Mouse (Mus musculus) stomach, embryonic 14.5 days (tissue): Measurements from ENCODE around the gene Haghl. TPM values are rescaled to one million over a fixed set of nuclear protein-coding genes. Genes with fewer than 3 reads are reported as not detected.

Source experiments
- ATAC-seq: fragments of 200-750 bp; cut with Nextera tagmentation; 2 replicates; pipeline ENCODE4 v1.8.0; 2017; ENCODE audit warnings: low read depth, moderate TSS enrichment; ENCODE audit not compliant: insufficient number of reproducible peaks, insufficient read depth, low FRiP score
- H3K27ac ChIP-seq: fragments of 300-500 bp; sonication (generic); 2 replicates; pipeline ENCODE4 v1.5.1; 2014; ENCODE audit warnings: mild to moderate bottlenecking, low read length, moderate library complexity, mixed read lengths
- H3K27me3 ChIP-seq: fragments of 300-500 bp; sonication (generic); 2 replicates; pipeline ENCODE4 v1.6.1; 2014; ENCODE audit warnings: low read length, control low read depth, mixed read lengths; ENCODE audit not compliant: control insufficient read depth, insufficient read depth
- H3K36me3 ChIP-seq: fragments of 300-500 bp; sonication (generic); 2 replicates; pipeline ENCODE4 v1.6.1; 2014; ENCODE audit warnings: mild to moderate bottlenecking, control low read depth, low read length, moderate library complexity, mixed read lengths; ENCODE audit not compliant: control insufficient read depth, insufficient read depth
- H3K4me1 ChIP-seq: fragments of 300-500 bp; sonication (generic); 2 replicates; pipeline ENCODE4 v1.6.1; 2014; ENCODE audit warnings: low read length, control low read depth, mixed read lengths; ENCODE audit not compliant: control insufficient read depth, insufficient read depth
- H3K4me2 ChIP-seq: fragments of 300-500 bp; sonication (generic); replicated peaks from 2 replicates; pipeline ENCODE4 v1.6.1; 2014; ENCODE audit warnings: low read depth, low read length, control low read depth
- H3K4me3 ChIP-seq: fragments of 300-500 bp; sonication (generic); 2 replicates; pipeline ENCODE4 v1.5.1; 2014; ENCODE audit warnings: low read depth, low read length, control low read depth
- H3K9ac ChIP-seq: fragments of 300-500 bp; sonication (generic); replicated peaks from 2 replicates; pipeline ENCODE4 v1.6.1; 2014; ENCODE audit warnings: low read depth, mild to moderate bottlenecking, control low read depth, low read length, moderate library complexity, mixed read lengths
- H3K9me3 ChIP-seq: fragments of 300-500 bp; sonication (generic); 2 replicates; pipeline ENCODE4 v1.6.1; 2016; ENCODE audit warnings: low read depth, low read length, control low read depth; ENCODE audit not compliant: control insufficient read depth
- WGBS: fragments of 180-500 bp; shearing (Covaris S2); extraction: QIAGEN DNeasy Blood & Tissue Kit; methylation state at CpG from one replicate; pipeline ENCODE4 v1.1.7; 2014; 5-methylcytosine and 5-hydroxymethylcytosine counted together
- polyA plus RNA-seq: library from polyadenylated mRNA; unstranded; fragments of >200 nt; fragmentation: Nextera tagmentation; extraction: Ambion mirVana; gene quantifications from 2 replicates; pipeline ENCODE4 v1.2.1, GENCODE M21; 2014

Haghl gene
- polyA plus RNA-seq, 1 experiment from 2014 or later, result 76.9 TPM

DNA sequence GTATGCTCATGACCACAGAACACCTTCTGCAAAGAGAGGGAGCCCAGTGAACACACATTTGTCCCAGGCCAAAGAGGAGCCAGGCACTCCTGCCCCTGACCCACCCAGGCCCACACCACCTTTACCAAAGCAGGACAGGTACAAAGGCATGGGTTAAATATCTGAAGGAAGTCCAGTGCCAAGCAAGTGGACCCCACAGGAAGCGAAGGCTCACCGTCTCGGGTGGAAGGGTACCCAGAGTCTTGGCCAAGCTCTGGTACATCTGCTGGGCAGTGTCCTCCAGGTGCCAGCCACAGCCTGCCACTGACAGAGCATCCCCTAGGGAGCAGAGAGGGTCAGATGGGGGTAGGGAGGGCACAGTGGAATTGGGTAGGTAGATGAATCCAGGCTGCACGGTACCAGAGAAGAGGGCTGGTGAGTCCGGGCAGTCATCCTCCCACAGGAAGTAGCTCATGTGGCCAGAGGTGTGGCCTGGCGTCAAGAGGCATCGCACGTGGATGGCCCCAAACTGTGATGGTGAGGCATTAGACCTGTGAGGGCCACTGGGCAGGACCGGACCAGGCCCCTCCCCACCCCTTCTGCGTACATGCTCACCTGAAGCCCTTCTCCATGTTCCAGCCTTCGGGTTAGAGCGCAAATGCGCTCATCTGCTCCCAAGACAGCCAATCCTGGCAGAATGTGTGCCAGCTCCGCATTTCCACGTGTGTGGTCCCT, 1.5 kb downstream of the Haghl start:
- ATAC-seq, result no peak
- H3K9ac ChIP-seq, result peak overlapping the region; percentile 43; the same call in 1 of the 2 replicates
- H3K36me3 ChIP-seq, result peaks cover 29% of the 10 kb centered on the region

DNA sequence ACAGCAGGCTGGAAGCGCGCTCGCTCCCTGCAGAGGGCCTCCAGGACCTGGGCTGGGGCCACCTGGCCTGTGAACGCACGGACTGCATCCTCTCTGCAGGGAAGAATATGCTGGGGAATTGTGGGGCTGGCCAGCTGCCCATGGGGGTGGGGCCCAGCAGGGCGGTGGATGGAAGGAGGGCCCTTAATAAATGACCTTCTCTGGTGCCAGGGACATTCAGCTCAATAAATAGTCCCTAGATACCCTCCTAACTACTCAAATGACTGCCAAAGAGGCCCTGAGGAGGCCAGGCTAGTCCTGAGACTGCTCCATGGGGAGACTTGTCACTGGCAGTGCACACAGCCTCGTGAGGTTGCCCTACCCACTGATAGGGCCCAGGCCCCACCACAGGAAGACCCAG, 2.4 kb downstream of the Haghl start:
- Histone ChIP-seq H3K27me3 (no peaks in the 10 kb centered on the region), H3K9ac (no peak overlapping the region), H3K36me3 (peaks cover 28% of the 10 kb centered on the region), H3K4me3 (no peak overlapping the region), H3K9me3 (no peaks in the 10 kb centered on the region), H3K27ac (no peak overlapping the region), H3K4me1 (peaks cover 8% of the 10 kb centered on the region), H3K4me2 (no peak overlapping the region)
- no peak for ATAC-seq
- WGBS, result 74% methylated on average over 7 of the region's 7 CpGs

More for the DNA sequence above, 1.5 kb downstream of the Haghl start:
- Histone ChIP-seq H3K4me2 (peak overlapping the region; percentile 92), H3K9me3 (no peaks in the 10 kb centered on the region), H3K4me3 (peak overlapping the region; percentile 67), H3K27me3 (no peaks in the 10 kb centered on the region), H3K27ac (no peak overlapping the region; the same call in 1 of the 2 replicates), H3K4me1 (peaks cover 8% of the 10 kb centered on the region)
- WGBS, result 76% methylated on average over 15 of the region's 15 CpGs

DNA sequence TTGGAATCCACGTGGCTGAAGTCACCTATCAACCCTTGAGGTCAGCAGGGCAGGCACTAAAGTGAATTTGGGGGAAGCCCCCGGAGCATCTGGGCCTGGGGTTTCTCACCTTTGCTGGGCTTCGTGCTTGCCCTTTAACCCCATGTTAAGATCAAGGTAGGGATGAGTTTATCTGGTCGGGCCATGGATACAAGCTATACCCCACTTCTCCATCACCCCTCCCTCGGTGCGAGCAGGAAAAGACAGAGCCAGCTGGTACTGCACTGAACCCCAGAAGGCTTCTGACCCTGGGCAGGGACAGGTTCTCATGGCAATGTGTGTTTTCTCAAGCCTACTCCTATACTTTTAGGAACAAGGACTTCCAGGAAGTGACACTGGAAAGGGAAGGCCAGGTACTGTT, 4.1 kb downstream of the Haghl start:
- ATAC-seq, result no peak
- Histone ChIP-seq H3K4me2 (no peak overlapping the region), H3K27ac (no peak overlapping the region), H3K4me1 (peaks cover 8% of the 10 kb centered on the region), H3K36me3 (peaks cover 28% of the 10 kb centered on the region), H3K27me3 (no peaks in the 10 kb centered on the region), H3K9me3 (no peaks in the 10 kb centered on the region), H3K9ac (no peak overlapping the region), H3K4me3 (no peak overlapping the region)
- WGBS, result 62% methylated on average over 6 of the region's 6 CpGs

DNA sequence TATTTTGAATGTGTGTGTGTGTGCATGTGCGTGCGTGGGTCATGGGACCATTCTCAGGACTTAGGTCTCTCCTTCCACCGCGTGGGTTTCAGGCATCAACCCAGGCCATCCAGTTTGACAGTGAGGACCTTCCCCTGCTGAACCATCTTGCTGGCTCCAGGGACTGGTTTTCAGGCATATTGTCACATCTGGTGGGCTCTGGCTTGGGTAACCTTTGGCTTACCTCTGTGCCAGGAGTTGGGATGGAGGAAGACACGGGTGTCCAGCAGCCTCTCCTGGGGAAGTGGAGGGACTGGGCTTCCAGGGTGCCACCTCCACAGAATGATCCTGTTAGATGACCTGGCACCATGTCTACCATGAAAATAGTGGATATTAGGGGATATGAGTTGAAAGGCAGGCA, 7.5 kb downstream of the Haghl start:
- Histone ChIP-seq H3K9ac (no peak overlapping the region), H3K27me3 (no peaks in the 10 kb centered on the region), H3K36me3 (peaks cover 23% of the 10 kb centered on the region), H3K27ac (no peak overlapping the region), H3K4me1 (no peaks in the 10 kb centered on the region; the same call in 1 of the 2 replicates), H3K4me3 (no peak overlapping the region), H3K4me2 (no peak overlapping the region), H3K9me3 (no peaks in the 10 kb centered on the region)
- no peak for ATAC-seq
- WGBS, result 91% methylated on average over 5 of the region's 5 CpGs

DNA sequence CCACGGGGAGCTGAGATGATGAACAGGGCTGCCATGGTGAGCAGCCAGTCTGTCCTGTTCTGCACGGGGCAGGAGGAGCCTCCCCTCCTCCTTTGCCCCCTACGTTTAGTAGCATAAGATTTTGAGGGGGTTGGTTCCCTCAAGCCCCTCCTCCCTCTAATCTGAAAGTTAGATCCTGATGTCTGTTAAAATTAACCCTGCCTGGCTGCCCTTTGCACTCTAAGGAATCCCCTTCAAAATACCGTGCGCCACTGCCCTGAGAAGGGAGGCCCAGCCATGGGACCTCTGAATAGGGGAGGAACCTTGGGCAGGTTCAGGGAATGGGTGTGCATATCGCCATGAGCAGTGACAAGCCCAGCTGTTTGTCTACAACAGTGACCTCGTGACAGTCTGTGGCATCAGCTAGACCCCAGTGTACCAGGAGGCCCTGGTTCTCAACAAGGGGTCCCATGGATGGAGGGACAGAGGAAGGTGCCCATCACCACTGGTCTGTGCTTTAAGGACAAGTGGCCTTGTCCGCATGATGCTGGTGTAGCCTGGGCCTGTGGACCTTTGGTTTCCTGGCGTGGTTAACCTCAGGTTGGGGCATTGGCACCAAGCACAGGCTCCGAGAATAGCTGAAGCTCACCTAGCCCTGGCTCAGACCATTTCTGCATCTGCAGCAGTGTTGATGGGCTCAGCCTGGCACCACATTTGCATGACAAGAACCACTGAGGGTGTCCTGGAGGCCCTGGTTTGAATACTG, 10.0 kb downstream of the Haghl start:
- H3K36me3 ChIP-seq, result peaks cover 3% of the 10 kb centered on the region; the same call in 1 of the 2 replicates
- no peak for ATAC-seq

DNA sequence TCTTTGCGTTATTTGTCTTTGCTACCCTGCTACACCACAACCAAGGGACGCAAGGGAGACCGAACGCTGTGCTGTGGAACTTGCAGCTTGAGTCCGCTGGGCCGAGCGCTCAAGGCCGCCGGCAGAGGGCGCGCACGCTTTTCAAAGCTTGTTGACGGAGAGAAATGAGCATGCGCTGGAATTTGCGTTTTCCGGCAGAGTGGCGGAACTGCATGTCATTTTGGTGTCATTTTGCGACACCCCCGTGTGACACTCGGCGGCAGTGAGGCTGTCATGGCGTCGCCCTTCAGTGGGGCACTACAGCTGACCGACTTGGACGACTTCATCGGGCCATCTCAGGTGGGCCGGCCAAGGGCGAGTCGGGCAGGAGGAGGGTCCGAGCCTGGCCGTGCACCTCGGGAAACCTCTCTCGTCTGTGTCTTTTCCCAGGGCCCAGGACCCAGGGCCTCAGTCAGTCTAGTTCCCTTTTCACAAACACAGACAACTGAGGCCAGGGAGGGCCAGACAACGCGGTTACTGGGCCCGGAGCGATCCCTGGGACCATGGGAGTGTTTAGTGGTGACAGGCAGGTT, 11.8 kb downstream of the Haghl start, which contains the start of gene Narfl:
TSS of gene Narfl (plus strand) at position 228 of the 572 bp plus-strand sequence.
- Histone ChIP-seq H3K27ac (no peak within 1 kb of the TSS), H3K4me1 (no peaks in the 10 kb centered on the region; the same call in 1 of the 2 replicates), H3K4me2 (peak within 1 kb of the TSS; percentile 73), H3K9me3 (no peaks in the 10 kb centered on the region), H3K9ac (peak within 1 kb of the TSS; percentile 50), H3K4me3 (peak within 1 kb of the TSS; percentile 58), H3K36me3 (no peaks in the 10 kb centered on the region; the same call in 1 of the 2 replicates), H3K27me3 (no peaks in the 10 kb centered on the region)
- ATAC-seq, result peak; percentile 86
- under 1% methylated on average over 37 of the region's 37 CpGs for WGBS

More for the DNA sequence above, 10.0 kb downstream of the Haghl start:
- Histone ChIP-seq H3K27ac (no peak overlapping the region), H3K4me2 (no peak overlapping the region), H3K9me3 (no peaks in the 10 kb centered on the region), H3K9ac (no peak overlapping the region), H3K4me3 (no peak overlapping the region), H3K4me1 (no peaks in the 10 kb centered on the region; the same call in 1 of the 2 replicates), H3K27me3 (no peaks in the 10 kb centered on the region)
- 83% methylated on average over 10 of the region's 10 CpGs for WGBS

DNA sequence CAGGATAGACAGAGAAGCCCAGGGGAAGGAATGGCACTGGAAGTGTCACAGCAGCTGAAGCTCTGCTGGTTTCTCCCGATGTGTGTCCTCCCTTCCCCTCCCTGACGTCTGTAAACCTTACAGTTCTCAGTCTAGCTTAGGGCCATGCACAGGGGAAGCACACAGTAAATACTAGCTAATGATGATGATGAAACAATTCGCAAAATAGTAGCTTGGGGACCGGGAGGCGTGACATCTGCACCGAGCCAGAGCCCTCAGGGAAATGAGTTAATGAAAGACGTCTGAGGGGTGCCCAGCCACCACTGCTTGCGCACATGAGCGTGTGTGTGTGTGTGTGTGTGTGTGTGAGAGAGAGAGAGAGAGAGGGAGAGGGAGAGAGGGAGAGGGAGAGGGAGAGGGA, 16.1 kb downstream of the Haghl start:
- Histone ChIP-seq H3K4me1 (no peaks in the 10 kb centered on the region; the same call in 1 of the 2 replicates), H3K9ac (no peak overlapping the region), H3K4me3 (no peak overlapping the region), H3K27me3 (no peaks in the 10 kb centered on the region), H3K27ac (no peak overlapping the region), H3K36me3 (no peaks in the 10 kb centered on the region), H3K9me3 (no peaks in the 10 kb centered on the region), H3K4me2 (no peak overlapping the region)
- ATAC-seq, result no peak
- WGBS, result 55% methylated on average over 9 of the region's 9 CpGs

DNA sequence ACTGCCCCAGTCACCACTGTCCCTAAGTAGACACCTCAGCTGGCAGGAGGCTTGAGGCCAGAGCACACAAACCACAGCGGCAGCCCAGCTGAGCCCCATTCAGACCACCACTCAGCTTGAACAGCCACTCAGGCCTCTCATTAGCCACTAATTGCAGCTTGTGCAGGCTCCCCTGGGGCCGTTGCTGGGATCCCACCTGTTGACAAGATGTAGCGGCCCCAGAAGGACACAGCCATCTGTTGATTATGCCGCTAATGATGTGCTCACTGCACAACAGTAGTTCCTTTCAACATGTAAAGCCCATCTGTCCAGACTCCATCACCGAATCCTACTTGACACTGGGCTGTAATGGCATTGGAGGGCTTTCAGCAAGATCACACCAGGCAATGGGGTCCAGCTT, 19.6 kb downstream of the Haghl start:
- Histone ChIP-seq H3K9me3 (no peaks in the 10 kb centered on the region), H3K36me3 (no peaks in the 10 kb centered on the region), H3K4me1 (no peaks in the 10 kb centered on the region), H3K4me3 (no peak overlapping the region), H3K27me3 (no peaks in the 10 kb centered on the region), H3K27ac (no peak overlapping the region), H3K9ac (no peak overlapping the region), H3K4me2 (no peak overlapping the region)
- no peak for ATAC-seq
- 68% methylated on average over 5 of the region's 5 CpGs for WGBS
